Mouse (Mus musculus) bone marrow, adult 2 months (tissue): ENCODE results near the gene Gna13. TPM values are rescaled to one million over a fixed set of nuclear protein-coding genes. Genes with fewer than 3 reads are reported as not detected.

Experiments used
- H3K27ac ChIP-seq: fragments of 200-500 bp; 2 replicates; pipeline ENCODE4 v1.5.1; 2012; ENCODE audit warnings: low read depth, mild to moderate bottlenecking, control low read depth, inconsistent platforms, low read length; ENCODE audit not compliant: control insufficient read depth, poor library complexity, insufficient read depth
- H3K4me1 ChIP-seq: fragments of 200-500 bp; 2 replicates; pipeline ENCODE4 v1.6.1; 2011; ENCODE audit warnings: low read length; ENCODE audit not compliant: control insufficient read depth, insufficient read depth
- H3K4me3 ChIP-seq: fragments of 200-500 bp; replicated peaks from 2 replicates; pipeline ENCODE3; 2011; ENCODE audit warnings: mild to moderate bottlenecking, low read depth, low read length, control low read depth; ENCODE audit not compliant: control insufficient read depth
- CTCF ChIP-seq: fragments of 200-500 bp; IDR thresholded peaks from 2 replicates; pipeline ENCODE4 v1.5.1; 2011; ENCODE audit warnings: low read length, control low read depth; ENCODE audit not compliant: control insufficient read depth, insufficient read depth
- POLR2A ChIP-seq: fragments of 200-500 bp; IDR thresholded peaks from 2 replicates; pipeline ENCODE4 v1.6.1; 2011; ENCODE audit warnings: low read depth, mild to moderate bottlenecking, control low read depth, low read length, borderline replicate concordance; ENCODE audit not compliant: control insufficient read depth
- WGBS: fragments of 180-500 bp; shearing (Covaris S2); methylation state at CpG from one replicate; pipeline ENCODE4 v1.1.7; 2018; 5-methylcytosine and 5-hydroxymethylcytosine counted together
- polyA plus RNA-seq: library from polyadenylated mRNA; stranded (reverse); fragments of >200 nt; gene quantifications from 2 replicates; pipeline ENCODE4 v1.2.4, GENCODE M21; 2011; ENCODE audit warnings: low replicate concordance; ENCODE audit not compliant: missing spikeins, insufficient read depth, insufficient read length

The Gna13 gene
- polyA plus RNA-seq = 9.0 and 28.9 TPM in 2 replicates

DNA sequence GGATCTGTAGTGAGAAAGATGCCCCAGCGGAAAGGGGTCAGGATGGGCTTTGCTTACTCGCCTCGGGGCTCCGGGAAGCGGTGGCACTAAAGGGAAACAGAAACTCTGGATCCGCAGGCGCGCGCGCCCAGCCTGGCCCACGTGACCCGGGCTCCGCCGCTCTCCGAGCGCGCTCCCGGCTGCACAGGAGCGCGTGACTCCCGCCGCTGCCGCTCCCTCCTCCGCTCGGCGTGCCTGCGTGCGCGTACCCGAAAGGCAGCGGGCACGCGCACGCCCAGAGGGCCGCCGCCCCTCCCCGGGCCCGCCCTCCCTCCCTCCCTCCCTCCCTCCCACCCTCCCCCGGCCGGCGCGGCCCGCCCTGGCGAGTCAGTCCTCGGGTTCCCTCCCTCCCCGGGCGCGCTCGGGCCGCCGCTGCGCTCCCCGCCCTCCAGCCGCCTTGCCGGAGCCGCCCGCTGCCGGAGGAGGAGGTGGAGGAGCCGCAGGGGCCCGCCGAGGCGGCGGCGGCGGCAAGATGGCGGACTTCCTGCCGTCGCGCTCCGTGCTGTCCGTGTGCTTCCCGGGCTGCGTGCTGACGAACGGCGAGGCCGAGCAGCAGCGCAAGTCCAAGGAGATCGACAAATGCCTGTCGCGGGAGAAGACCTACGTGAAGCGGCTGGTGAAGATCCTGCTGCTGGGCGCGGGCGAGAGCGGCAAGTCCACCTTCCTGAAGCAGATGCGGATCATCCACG, at the start of gene Gna13:
Gna13 (plus strand) TSS at position 369 of the 728 bp plus-strand sequence.
- peaks cover 5% of the 10 kb centered on the region; the same call in 1 of the 2 replicates for H3K4me1 ChIP-seq
- TF ChIP-seq POLR2A (peak; percentile 88; the same call in 1 of the 2 replicates), CTCF (no peak)

DNA sequence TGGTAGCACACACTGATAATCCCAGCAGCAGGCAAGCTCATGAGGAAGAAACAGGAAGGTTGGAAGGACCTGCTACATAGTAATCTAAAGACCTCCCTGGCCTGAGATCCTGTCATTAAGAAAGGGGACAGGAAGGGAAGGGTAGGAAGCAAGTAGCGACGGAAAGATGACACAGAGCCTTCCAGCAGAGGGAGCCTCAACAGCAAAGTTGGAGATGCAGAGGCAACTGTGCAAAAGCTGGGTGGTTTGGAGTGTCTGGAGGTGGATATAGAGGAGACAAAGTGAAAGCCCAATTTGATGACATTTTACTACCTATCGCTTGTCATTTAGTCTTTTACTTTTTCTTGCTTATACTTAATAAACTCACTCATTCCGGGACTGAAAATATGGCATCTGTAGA, 45.7 kb upstream of the Gna13 start:
- H3K27ac ChIP-seq = no peak overlapping the region
- H3K4me1 ChIP-seq = no peaks in the 10 kb centered on the region; the same call in 1 of the 2 replicates
- no peak overlapping the region for H3K4me3 ChIP-seq
- peak; percentile 63 for TF ChIP-seq CTCF
- no peak for TF ChIP-seq POLR2A
- 35% methylated on average over 4 of the region's 4 CpGs for WGBS

More for the DNA sequence above, at the start of gene Gna13:
- under 1% methylated on average over 61 of the region's 89 CpGs for WGBS
- peak within 1 kb of the TSS; percentile 96 for H3K4me3 ChIP-seq
- peak within 1 kb of the TSS; percentile 100 for H3K27ac ChIP-seq

DNA sequence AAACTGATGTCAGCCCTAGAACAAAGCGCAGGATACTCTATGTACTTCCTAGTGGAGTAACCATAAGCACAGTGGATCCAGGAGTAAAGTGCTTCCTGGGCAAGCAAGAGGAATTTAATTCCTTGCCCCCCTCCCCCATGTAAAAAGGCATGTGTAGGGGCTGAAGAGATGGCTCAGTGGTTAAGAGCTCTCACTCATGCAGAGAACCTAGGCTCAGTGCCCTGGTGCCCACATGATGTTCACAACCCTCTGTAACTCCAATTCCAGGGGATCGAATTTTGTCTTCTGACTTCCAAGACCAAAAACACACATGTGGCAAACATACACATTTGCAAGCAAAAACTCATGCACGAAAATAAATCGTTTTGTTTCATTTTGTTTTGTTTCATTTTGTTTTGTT, 43.2 kb upstream of the Gna13 start:
- Histone ChIP-seq H3K4me3 (no peak overlapping the region), H3K27ac (no peak overlapping the region), H3K4me1 (no peaks in the 10 kb centered on the region; the same call in 1 of the 2 replicates)
- TF ChIP-seq POLR2A (no peak), CTCF (no peak)
- WGBS = 85% methylated on average over 4 of the region's 4 CpGs

DNA sequence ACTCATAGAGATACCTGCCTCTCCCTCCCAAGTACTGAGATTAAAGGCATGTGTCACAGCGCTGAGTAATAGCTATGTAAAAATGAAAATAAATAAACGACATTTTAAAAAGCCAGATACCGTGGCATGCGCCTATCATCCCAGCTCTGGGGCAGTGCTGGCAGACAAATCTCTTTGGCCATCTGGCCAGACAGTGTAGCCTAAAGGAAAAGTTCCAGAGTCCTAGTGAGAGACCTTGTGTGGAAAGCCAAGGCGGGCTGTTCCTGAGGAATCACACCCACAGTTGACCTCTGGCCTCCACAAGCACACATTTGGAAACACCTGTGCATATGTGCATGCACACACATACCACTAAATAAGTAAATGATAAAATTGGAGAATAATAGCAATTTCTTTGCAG, 42.7 kb upstream of the Gna13 start:
- Histone ChIP-seq H3K27ac (no peak overlapping the region), H3K4me3 (no peak overlapping the region), H3K4me1 (no peaks in the 10 kb centered on the region; the same call in 1 of the 2 replicates)
- TF ChIP-seq POLR2A (no peak), CTCF (no peak)
- 81% methylated on average over 5 of the region's 5 CpGs for WGBS

DNA sequence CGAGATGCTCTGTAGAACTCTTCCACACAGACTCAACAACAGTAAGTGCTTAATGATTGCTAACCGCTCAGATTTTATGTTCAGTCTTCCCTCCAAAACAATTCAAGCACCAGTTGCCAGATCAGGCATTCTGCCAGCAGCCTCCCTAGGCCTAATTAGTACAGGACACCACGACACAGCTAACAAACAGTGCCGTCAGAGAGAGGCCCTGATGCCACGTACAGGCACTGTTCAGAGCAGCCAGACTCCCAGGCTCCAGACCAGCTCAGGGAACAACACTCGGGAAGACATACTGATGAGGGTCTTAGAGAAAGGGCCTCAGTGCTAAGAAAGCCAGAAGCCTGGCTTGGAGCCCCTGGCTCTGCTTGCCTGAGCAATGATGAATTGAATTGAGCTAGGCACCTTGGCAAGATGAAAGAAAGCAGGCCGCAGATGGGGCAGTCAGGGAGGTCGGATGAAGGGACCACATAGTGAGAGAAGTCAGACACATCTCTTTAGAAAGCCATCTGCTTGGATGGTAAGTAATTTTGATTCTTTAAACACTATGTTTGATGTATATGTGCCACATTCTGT, 42.2 kb upstream of the Gna13 start:
- 79% methylated on average over 8 of the region's 8 CpGs for WGBS
- TF ChIP-seq POLR2A (no peak), CTCF (no peak)
- no peak overlapping the region for H3K4me3 ChIP-seq
- no peaks in the 10 kb centered on the region; the same call in 1 of the 2 replicates for H3K4me1 ChIP-seq
- H3K27ac ChIP-seq = no peak overlapping the region

DNA sequence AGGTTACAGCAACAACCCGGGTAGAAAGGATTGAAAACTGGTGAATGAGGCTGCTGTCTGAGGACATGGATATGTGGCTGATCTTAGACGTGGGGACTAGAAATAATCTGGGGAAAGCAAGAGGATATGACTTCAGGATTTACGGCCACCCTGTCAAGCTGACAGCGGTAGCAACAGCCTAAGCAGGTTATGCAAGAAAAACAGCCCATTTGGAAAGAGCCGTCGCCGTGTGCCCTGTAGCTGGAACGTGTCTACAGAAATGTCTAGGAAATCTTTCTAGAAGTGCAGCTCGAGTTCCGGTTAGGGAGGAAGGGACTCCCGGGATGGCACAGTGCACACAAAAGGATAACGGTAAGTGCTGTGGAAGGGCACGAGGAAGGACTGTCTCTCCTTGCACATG, 36.4 kb upstream of the Gna13 start:
- H3K4me3 ChIP-seq = no peak overlapping the region
- no peak overlapping the region for H3K27ac ChIP-seq
- TF ChIP-seq POLR2A (no peak), CTCF (no peak)
- 14% methylated on average over 13 of the region's 13 CpGs for WGBS
- H3K4me1 ChIP-seq = no peaks in the 10 kb centered on the region; the same call in 1 of the 2 replicates

DNA sequence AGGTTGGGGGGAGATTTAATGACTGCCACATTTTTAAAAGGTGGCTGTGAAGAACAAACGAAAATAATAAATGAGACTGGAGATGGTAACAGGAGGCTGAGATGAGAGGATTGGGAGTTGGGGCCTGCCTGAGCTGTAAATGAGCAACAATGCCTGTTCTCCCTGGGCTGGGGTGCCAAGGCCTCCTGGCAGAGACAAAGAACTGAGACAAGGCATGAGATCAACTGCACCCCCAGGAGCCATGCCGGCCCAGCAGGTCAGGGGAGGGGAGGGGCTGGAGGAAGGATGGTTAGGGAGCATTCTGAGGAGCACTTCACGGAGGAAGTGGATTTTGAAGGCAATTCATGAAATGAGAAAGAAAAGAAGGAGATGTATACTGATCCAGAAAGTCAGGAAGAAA, 35.2 kb upstream of the Gna13 start:
- TF ChIP-seq CTCF (no peak), POLR2A (no peak)
- H3K4me1 ChIP-seq = no peaks in the 10 kb centered on the region; the same call in 1 of the 2 replicates

DNA sequence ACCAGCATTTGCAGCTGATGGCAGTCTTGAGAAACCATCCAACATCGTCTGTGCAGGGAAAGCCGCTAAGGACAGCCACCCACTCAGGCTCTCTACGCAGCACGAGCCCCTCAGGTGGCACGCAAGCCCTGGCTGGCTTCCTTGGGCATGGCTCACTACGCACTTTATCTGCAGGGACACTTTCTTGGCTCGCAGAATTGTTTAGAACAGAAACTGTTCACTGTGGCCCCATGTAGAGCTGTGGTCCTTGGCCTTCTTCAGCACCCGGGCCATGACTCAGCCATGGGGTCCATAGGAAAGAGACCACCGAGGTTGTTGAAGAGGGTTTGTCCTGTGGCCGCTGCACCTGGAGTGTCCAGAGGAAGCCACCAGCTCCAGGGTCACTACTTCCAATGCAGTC, 34.7 kb upstream of the Gna13 start:
- no peak for TF ChIP-seq POLR2A
- no peak for TF ChIP-seq CTCF
- H3K4me3 ChIP-seq = no peak overlapping the region
- H3K27ac ChIP-seq = no peak overlapping the region
- WGBS = 71% methylated on average over 10 of the region's 10 CpGs
- no peaks in the 10 kb centered on the region; the same call in 1 of the 2 replicates for H3K4me1 ChIP-seq

More for the DNA sequence above, 35.2 kb upstream of the Gna13 start:
- Histone ChIP-seq H3K4me3 (no peak overlapping the region), H3K27ac (no peak overlapping the region)
- WGBS = 56% methylated on average over 3 of the region's 3 CpGs
